Mouse (Mus musculus): Measurements from ENCODE around the gene Fkbp5. TPM values are rescaled to one million over a fixed set of nuclear protein-coding genes. Genes with fewer than 3 reads are reported as not detected.
A peak's percentile ranks its signal among the peaks of the same experiment; 100 is the strongest.
"Not testable (repeated sequence)": the region's sequence is repeated elsewhere in the genome, so short reads cannot be mapped to it uniquely, and the experiment has no call there.

Fkbp5 gene
- total RNA-seq, 2 experiments from 2014 or later = 52.5 to 126 TPM

GRCm38 (mm10) chr17:28420229-28421051, 96.9 kb downstream of the Fkbp5 start:
- DNase-seq = peak; percentile 30 to 40

GRCm38 (mm10) chr17:28419636-28420035, 97.7 kb downstream of the Fkbp5 start:
- peak in 1 of 2 experiments; percentile 40 for DNase-seq

GRCm38 (mm10) chr17:28418954-28419353, 98.4 kb downstream of the Fkbp5 start:
- DNase-seq = peak in 1 of 2 experiments; percentile 33

- DNase-seq = not testable (repeated sequence)
Observed at GRCm38 (mm10) chr17:28418481-28418880, 98.8 kb downstream of the Fkbp5 start.

- no peak for DNase-seq
Observed at GRCm38 (mm10) chr17:28417771-28418170, 99.6 kb downstream of the Fkbp5 start.

GRCm38 (mm10) chr17:28415271-28415670, 102.1 kb downstream of the Fkbp5 start:
- DNase-seq = peak; percentile 36 to 65

GRCm38 (mm10) chr17:28411381-28411960, 105.9 kb downstream of the Fkbp5 start:
- no peak for DNase-seq

- no peak for DNase-seq
Observed at GRCm38 (mm10) chr17:28410731-28411130, 106.6 kb downstream of the Fkbp5 start.

GRCm38 (mm10) chr17:28408251-28408918, 108.9 kb downstream of the Fkbp5 start:
- no peak for DNase-seq

- peak; percentile 86 to 87 for DNase-seq
Observed at GRCm38 (mm10) chr17:28407418-28408250, 109.7 kb downstream of the Fkbp5 start.

GRCm38 (mm10) chr17:28406471-28406870, 110.9 kb downstream of the Fkbp5 start:
- no peak for DNase-seq

GRCm38 (mm10) chr17:28404745-28405144, 112.6 kb downstream of the Fkbp5 start:
- not testable (repeated sequence) for DNase-seq

- DNase-seq = no peak
Observed at GRCm38 (mm10) chr17:28404301-28404700, 113.0 kb downstream of the Fkbp5 start.

- no peak for DNase-seq
Observed at GRCm38 (mm10) chr17:28394994-28395393, 122.3 kb downstream of the Fkbp5 start.

- no peak for DNase-seq
Observed at GRCm38 (mm10) chr17:28394051-28394765, 123.1 kb downstream of the Fkbp5 start.

GRCm38 (mm10) chr17:28391568-28392432, 125.5 kb downstream of the Fkbp5 start:
- DNase-seq = no peak

- no peak for DNase-seq
Observed at GRCm38 (mm10) chr17:28388534-28388933, 128.8 kb downstream of the Fkbp5 start.

GRCm38 (mm10) chr17:28386150-28386905, 131.0 kb downstream of the Fkbp5 start:
- DNase-seq = peak; percentile 85 to 92

GRCm38 (mm10) chr17:28384298-28384697, 133.0 kb downstream of the Fkbp5 start:
- peak; percentile 48 to 57 for DNase-seq

GRCm38 (mm10) chr17:28380255-28380654, 137.1 kb downstream of the Fkbp5 start:
- no peak for DNase-seq

All from adrenal gland, postnatal 36 days (tissue).